Mouse (Mus musculus) G1E (cell line): ENCODE results near the gene Sash3.
A peak's percentile ranks its signal among the peaks of the same experiment; 100 is the strongest.

Experiments
- CTCF ChIP-seq: IDR thresholded peaks from 2 replicates; pipeline ENCODE4 v1.5.1; 2012; ENCODE audit warnings: low read depth, low read length, inconsistent platforms, mixed read lengths
- POLR2AphosphoS5 ChIP-seq: IDR thresholded peaks from 2 replicates; pipeline ENCODE4 v1.6.1; 2012; ENCODE audit warnings: low read depth, low read length, inconsistent platforms; ENCODE audit not compliant: insufficient replicate concordance

DNA sequence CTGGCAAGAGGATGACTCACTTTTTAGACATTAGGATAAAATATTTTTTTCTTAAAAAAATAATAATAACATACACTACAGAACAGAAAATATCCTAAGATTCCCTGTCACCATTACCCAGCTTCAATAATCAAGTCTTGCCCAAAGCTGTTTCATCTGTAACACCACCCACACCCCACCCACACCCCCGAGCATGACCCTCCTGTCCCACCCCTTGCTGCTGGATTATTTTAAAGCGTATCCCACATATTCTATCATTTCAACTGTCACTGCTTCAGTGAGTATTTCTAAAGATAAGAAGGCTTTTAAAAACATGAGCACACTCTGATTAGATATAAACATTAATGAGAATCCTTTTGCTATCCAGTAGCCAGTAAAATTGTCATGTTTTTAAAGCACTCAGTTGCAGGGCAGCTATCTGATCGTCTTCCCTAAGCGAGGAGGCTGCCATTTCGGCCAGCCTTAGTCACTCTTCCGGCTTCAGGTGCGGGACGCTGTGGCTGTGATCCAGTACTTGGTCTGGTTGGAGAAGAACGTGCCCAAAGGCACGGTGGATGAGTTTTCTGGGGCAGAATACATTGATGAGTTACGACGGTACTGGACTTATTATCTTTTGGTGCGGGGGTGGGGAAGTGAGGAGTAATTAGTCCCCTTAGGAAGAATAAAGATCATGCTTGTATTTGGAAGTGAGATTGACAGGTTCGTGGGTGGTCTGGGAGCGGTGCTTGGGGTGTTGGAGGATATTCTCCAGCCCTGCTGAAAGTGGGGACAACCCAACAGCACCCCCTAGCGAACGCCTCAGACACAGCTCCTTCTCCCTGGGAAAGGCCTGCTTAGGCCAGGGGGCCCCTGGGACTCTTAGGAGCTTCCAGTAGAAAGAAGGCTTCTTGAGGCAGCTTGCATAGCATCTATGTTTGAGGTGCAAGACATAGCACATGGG is 21.8 kb upstream of the Sash3 start:
- TF ChIP-seq CTCF (peak; percentile 39; the same call in 1 of the 2 replicates), POLR2AphosphoS5 (no peak)
